Mouse (Mus musculus) gastrocnemius, postnatal 4 days (tissue): Measurements from ENCODE around the gene Tfeb. TPM values are rescaled to one million over a fixed set of nuclear protein-coding genes. Genes with fewer than 3 reads are reported as not detected.
A peak's percentile ranks its signal among the peaks of the same experiment; 100 is the strongest.

Experiments used
- DNase-seq, 2 experiments: peaks; one replicate each; pipeline ENCODE4 v3.0.0; 2021 to 2022; ENCODE audit warnings: low spot score in 2 of 2, mixed read lengths in 2 of 2
- total RNA-seq, 2 experiments: library from RNA; stranded (reverse); gene quantifications; 2 replicates each; pipeline ENCODE4 v1.2.3; 2021

Gene Tfeb
- total RNA-seq, 2 experiments from 2014 or later, result 62.2 to 72.7 TPM

- no peak for DNase-seq
Observed at GRCm38 (mm10) chr17:47783445-47784223, 46.8 kb downstream of the Tfeb start.

- DNase-seq, result no peak
Observed at GRCm38 (mm10) chr17:47784411-47784810, 47.6 kb downstream of the Tfeb start.

- no peak for DNase-seq
Observed at GRCm38 (mm10) chr17:47787632-47788031, 50.8 kb downstream of the Tfeb start.

GRCm38 (mm10) chr17:47788306-47788705, 51.5 kb downstream of the Tfeb start:
- no peak for DNase-seq

GRCm38 (mm10) chr17:47788996-47789395, 52.2 kb downstream of the Tfeb start:
- no peak for DNase-seq

GRCm38 (mm10) chr17:47792098-47792863, 55.5 kb downstream of the Tfeb start:
- peak; percentile 65 to 70 for DNase-seq

GRCm38 (mm10) chr17:47793377-47793776, 56.5 kb downstream of the Tfeb start:
- DNase-seq, result peak; percentile 78 to 84

- DNase-seq, result peak in 1 of 2 experiments; percentile 49
Observed at GRCm38 (mm10) chr17:47795446-47795845, 58.6 kb downstream of the Tfeb start.

GRCm38 (mm10) chr17:47796156-47796816, 59.5 kb downstream of the Tfeb start:
- no peak for DNase-seq

GRCm38 (mm10) chr17:47796968-47797367, 60.1 kb downstream of the Tfeb start:
- no peak for DNase-seq

GRCm38 (mm10) chr17:47797383-47797782, 60.6 kb downstream of the Tfeb start:
- no peak for DNase-seq

- DNase-seq, result no peak
Observed at GRCm38 (mm10) chr17:47802806-47803205, 66.0 kb downstream of the Tfeb start.

- no peak for DNase-seq
Observed at GRCm38 (mm10) chr17:47803662-47804061, 66.8 kb downstream of the Tfeb start.

GRCm38 (mm10) chr17:47805047-47805835, 68.4 kb downstream of the Tfeb start:
- DNase-seq, result no peak

- peak in 1 of 2 experiments; percentile 80 for DNase-seq
Observed at GRCm38 (mm10) chr17:47806230-47806629, 69.4 kb downstream of the Tfeb start.

GRCm38 (mm10) chr17:47811265-47811800, 74.5 kb downstream of the Tfeb start:
- DNase-seq, result no peak

- DNase-seq, result no peak
Observed at GRCm38 (mm10) chr17:47812200-47812599, 75.4 kb downstream of the Tfeb start.

GRCm38 (mm10) chr17:47813616-47814015, 76.8 kb downstream of the Tfeb start:
- DNase-seq, result no peak

GRCm38 (mm10) chr17:47814496-47814895, 77.7 kb downstream of the Tfeb start:
- DNase-seq, result no peak

- DNase-seq, result no peak
Observed at GRCm38 (mm10) chr17:47815446-47815845, 78.6 kb downstream of the Tfeb start.
